Mouse (Mus musculus): ENCODE results near the gene Poc1b. TPM values are rescaled to one million over a fixed set of nuclear protein-coding genes. Genes with fewer than 3 reads are reported as not detected.

Gene Poc1b
- total and polyA plus RNA-seq, 2 experiments from 2014 or later = 8.9 to 11.0 TPM

- peaks cover 9% of the 10 kb centered on the region for H3K36me3 ChIP-seq (ENCODE audit: insufficient read depth, low read length)
- 83% methylated on average over 11 of the region's 11 CpGs for WGBS
- TF ChIP-seq CTCF (IDR thresholded peaks at IDR 0.05) = no peak
- no peak for DNase-seq (ENCODE audit: low spot score)
- H3K27me3 ChIP-seq (ENCODE audit: insufficient read depth, low read length) = no peaks in the 10 kb centered on the region
- H3K9ac ChIP-seq (replicated peaks; ENCODE audit: low read length, poor library complexity, severe bottlenecking) = no peak overlapping the region
- H3K4me1 ChIP-seq (ENCODE audit: insufficient read depth, low read length) = no peaks in the 10 kb centered on the region
- no peak for ATAC-seq (ENCODE audit: low FRiP score)
- no peak overlapping the region for H3K4me2 ChIP-seq (ENCODE audit: low read depth, low read length, poor library complexity, severe bottlenecking)
- no peak overlapping the region for H3K4me3 ChIP-seq (ENCODE audit: low read depth, low read length)
- no peak overlapping the region for H3K27ac ChIP-seq (ENCODE audit: low read depth, low read length)
- no peaks in the 10 kb centered on the region for H3K9me3 ChIP-seq (ENCODE audit: low read length)
Observed at GRCm38 (mm10) chr10:99127691-99128261, 20.9 kb downstream of the Poc1b start.

- no peak overlapping the region for H3K4me3 ChIP-seq (ENCODE audit: low read depth, low read length)
- ATAC-seq (ENCODE audit: low FRiP score) = 0 out of 2 replicates have a peak, but pooled peaks have one; percentile 17
- H3K36me3 ChIP-seq (ENCODE audit: insufficient read depth, low read length) = peaks cover 9% of the 10 kb centered on the region
- H3K9ac ChIP-seq (replicated peaks; ENCODE audit: low read length, poor library complexity, severe bottlenecking) = no peak overlapping the region
- no peaks in the 10 kb centered on the region for H3K27me3 ChIP-seq (ENCODE audit: insufficient read depth, low read length)
- DNase-seq (ENCODE audit: low spot score) = peak; percentile 32
- H3K27ac ChIP-seq (ENCODE audit: low read depth, low read length) = no peak overlapping the region; the same call in 1 of the 2 replicates
- no peaks in the 10 kb centered on the region for H3K4me1 ChIP-seq (ENCODE audit: insufficient read depth, low read length)
- H3K9me3 ChIP-seq (ENCODE audit: low read length) = no peaks in the 10 kb centered on the region
- no peak overlapping the region for H3K4me2 ChIP-seq (ENCODE audit: low read depth, low read length, poor library complexity, severe bottlenecking)
- WGBS = 27% methylated on average over 6 of the region's 6 CpGs
- TF ChIP-seq CTCF (IDR thresholded peaks at IDR 0.05) = no peak
Observed at GRCm38 (mm10) chr10:99130611-99131010, 23.8 kb downstream of the Poc1b start.

GRCm38 (mm10) chr10:99131298-99131697 lies 24.5 kb downstream of the Poc1b start:
- ATAC-seq (ENCODE audit: low FRiP score) (no peak), DNase-seq (ENCODE audit: low spot score) (peak; percentile 2)
- TF ChIP-seq CTCF (IDR thresholded peaks at IDR 0.05) = peak; percentile 28; the same call in 1 of the 2 replicates
- Histone ChIP-seq H3K27me3 (ENCODE audit: insufficient read depth, low read length) (no peaks in the 10 kb centered on the region), H3K4me2 (ENCODE audit: low read depth, low read length, poor library complexity, severe bottlenecking) (no peak overlapping the region), H3K9ac (replicated peaks; ENCODE audit: low read length, poor library complexity, severe bottlenecking) (no peak overlapping the region), H3K36me3 (ENCODE audit: insufficient read depth, low read length) (peaks cover 9% of the 10 kb centered on the region), H3K9me3 (ENCODE audit: low read length) (no peaks in the 10 kb centered on the region), H3K4me3 (ENCODE audit: low read depth, low read length) (no peak overlapping the region), H3K27ac (ENCODE audit: low read depth, low read length) (no peak overlapping the region), H3K4me1 (ENCODE audit: insufficient read depth, low read length) (no peaks in the 10 kb centered on the region)
- WGBS = 45% methylated on average over 5 of the region's 5 CpGs

GRCm38 (mm10) chr10:99132189-99132588 lies 25.4 kb downstream of the Poc1b start:
- 60% methylated on average over 6 of the region's 6 CpGs for WGBS
- Histone ChIP-seq H3K9ac (replicated peaks; ENCODE audit: low read length, poor library complexity, severe bottlenecking) (no peak overlapping the region), H3K9me3 (ENCODE audit: low read length) (no peaks in the 10 kb centered on the region), H3K27ac (ENCODE audit: low read depth, low read length) (no peak overlapping the region), H3K36me3 (ENCODE audit: insufficient read depth, low read length) (peaks cover 3% of the 10 kb centered on the region), H3K27me3 (ENCODE audit: insufficient read depth, low read length) (no peaks in the 10 kb centered on the region), H3K4me2 (ENCODE audit: low read depth, low read length, poor library complexity, severe bottlenecking) (no peak overlapping the region), H3K4me1 (ENCODE audit: insufficient read depth, low read length) (no peaks in the 10 kb centered on the region), H3K4me3 (ENCODE audit: low read depth, low read length) (no peak overlapping the region)
- DNase-seq (ENCODE audit: low spot score) (peak; percentile 15), ATAC-seq (ENCODE audit: low FRiP score) (no peak)
- no peak for TF ChIP-seq CTCF (IDR thresholded peaks at IDR 0.05)

- H3K9ac ChIP-seq (replicated peaks; ENCODE audit: low read length, poor library complexity, severe bottlenecking) = no peak overlapping the region
- no peak for ATAC-seq (ENCODE audit: low FRiP score)
- H3K4me3 ChIP-seq (ENCODE audit: low read depth, low read length) = no peak overlapping the region
- H3K36me3 ChIP-seq (ENCODE audit: insufficient read depth, low read length) = peaks cover 3% of the 10 kb centered on the region; the same call in 1 of the 2 replicates
- no peak for TF ChIP-seq CTCF (IDR thresholded peaks at IDR 0.05)
- WGBS = 92% methylated on average over 11 of the region's 11 CpGs
- no peaks in the 10 kb centered on the region for H3K9me3 ChIP-seq (ENCODE audit: low read length)
- no peaks in the 10 kb centered on the region for H3K27me3 ChIP-seq (ENCODE audit: insufficient read depth, low read length)
- H3K4me2 ChIP-seq (ENCODE audit: low read depth, low read length, poor library complexity, severe bottlenecking) = no peak overlapping the region
- no peak overlapping the region for H3K27ac ChIP-seq (ENCODE audit: low read depth, low read length)
- no peaks in the 10 kb centered on the region for H3K4me1 ChIP-seq (ENCODE audit: insufficient read depth, low read length)
- no peak for DNase-seq (ENCODE audit: low spot score)
Observed at GRCm38 (mm10) chr10:99132595-99133272, 25.9 kb downstream of the Poc1b start.

- TF ChIP-seq CTCF (IDR thresholded peaks at IDR 0.05) = no peak
- H3K4me1 ChIP-seq (ENCODE audit: insufficient read depth, low read length) = no peaks in the 10 kb centered on the region
- 93% methylated on average over 16 of the region's 16 CpGs for WGBS
- H3K4me2 ChIP-seq (ENCODE audit: low read depth, low read length, poor library complexity, severe bottlenecking) = no peak overlapping the region
- DNase-seq (ENCODE audit: low spot score) = peak; percentile 53
- H3K9ac ChIP-seq (replicated peaks; ENCODE audit: low read length, poor library complexity, severe bottlenecking) = no peak overlapping the region
- H3K9me3 ChIP-seq (ENCODE audit: low read length) = no peaks in the 10 kb centered on the region
- no peak for ATAC-seq (ENCODE audit: low FRiP score)
- peaks cover 3% of the 10 kb centered on the region; the same call in 1 of the 2 replicates for H3K36me3 ChIP-seq (ENCODE audit: insufficient read depth, low read length)
- no peak overlapping the region for H3K27ac ChIP-seq (ENCODE audit: low read depth, low read length)
- no peak overlapping the region for H3K4me3 ChIP-seq (ENCODE audit: low read depth, low read length)
- no peaks in the 10 kb centered on the region for H3K27me3 ChIP-seq (ENCODE audit: insufficient read depth, low read length)
Observed at GRCm38 (mm10) chr10:99133321-99133875, 26.6 kb downstream of the Poc1b start.

All from midbrain, postnatal 0 days (tissue).